Mouse (Mus musculus): ENCODE results near the gene Exoc8.
A peak's percentile ranks its signal among the peaks of the same experiment; 100 is the strongest.

Gene Exoc8

DNA sequence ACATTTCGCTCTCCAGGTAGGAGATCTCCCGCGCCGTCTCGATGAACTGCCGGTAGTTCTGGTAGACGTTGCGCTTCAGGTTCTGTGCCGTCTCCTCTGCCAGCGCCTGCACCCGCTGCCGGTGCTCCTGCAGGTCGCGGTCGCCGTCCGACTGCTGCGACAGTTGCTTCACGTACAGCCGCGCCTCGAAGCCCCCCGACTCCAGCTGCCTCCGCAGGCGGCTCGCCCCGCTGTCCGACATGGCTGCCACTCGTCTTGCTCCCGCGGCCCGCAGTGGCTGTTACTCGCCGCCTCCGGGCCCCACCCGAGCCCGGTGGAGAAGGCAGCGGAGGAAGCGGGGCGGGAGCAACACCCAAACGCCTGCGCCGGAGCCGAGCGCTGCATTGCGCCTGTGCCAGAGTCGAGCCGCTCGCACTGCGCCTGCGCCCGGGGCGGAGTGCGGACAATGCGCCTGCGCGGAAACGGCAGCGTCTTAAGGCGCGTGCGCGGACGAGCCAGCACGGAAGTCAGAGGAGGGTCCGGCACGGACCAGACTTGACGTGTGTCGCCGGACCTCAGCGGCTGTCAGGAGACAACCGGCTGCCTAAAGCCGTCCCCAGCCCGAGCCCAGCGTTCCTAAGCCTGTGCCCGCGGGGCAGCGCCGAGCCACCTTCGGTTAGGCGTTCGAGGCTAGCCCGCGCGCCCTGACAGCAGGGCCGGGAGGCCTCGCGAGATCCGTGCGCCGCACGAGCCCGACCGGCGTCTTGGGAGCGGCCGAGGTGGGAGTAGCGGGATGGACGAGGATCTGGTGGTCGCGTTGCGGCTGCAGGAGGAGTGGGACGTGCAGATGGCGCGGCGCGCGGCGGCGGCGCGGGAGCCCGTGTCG is at the start of gene Exoc8, which contains the start of gene Sprtn:
Gene Exoc8, minus strand, starts transcription at position 320 of the 865 bp plus-strand sequence.
Gene Sprtn, plus strand, starts transcription at position 501 of the 865 bp plus-strand sequence.
- DNase-seq = peak; percentile 98

DNA sequence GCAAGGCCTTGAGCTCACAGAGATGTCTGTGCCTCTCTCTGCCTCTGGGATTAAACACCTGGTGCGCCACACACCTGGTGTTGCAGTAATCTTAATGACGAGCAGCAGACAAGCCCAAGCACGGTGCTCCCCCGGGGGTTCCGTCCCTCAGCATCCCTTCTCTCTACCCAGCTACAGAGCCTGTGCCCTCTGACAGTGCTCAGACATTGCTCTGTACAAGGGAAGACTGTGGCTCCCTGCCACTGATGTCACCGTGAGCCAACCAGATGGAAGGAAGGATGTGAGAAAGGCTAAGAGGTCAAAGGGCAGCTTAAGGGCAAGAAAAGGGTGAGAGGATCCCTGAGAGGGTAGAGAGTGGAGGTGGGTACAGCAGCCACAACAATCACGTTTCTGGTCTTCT is 46.9 kb upstream of the Exoc8 start:
- DNase-seq = no peak

GRCm38 (mm10) chr8:124943801-124944200 is 46.3 kb upstream of the Exoc8 start:
- no peak for DNase-seq

DNA sequence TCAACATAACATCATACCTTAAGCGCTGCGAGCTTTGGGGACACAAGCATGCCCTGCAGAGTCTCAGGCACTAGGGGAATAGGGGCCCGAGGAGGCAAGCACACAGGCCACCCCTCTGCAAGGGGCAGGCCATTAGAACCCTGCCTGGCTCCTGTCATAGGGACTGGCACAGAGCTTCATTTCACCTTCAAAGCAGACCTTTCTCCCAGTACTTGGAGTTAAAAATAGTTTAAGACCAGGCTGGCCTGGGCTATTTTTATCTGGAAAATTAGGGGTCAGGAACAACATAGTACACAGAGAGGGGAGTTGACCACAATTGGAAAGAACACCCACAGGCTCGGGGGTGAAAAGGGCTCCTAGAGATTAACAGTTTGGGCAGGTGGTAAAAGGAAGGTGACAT is 39.8 kb upstream of the Exoc8 start:
- no peak for DNase-seq

- DNase-seq = no peak
Measured at GRCm38 (mm10) chr8:124936699-124937098, 39.2 kb upstream of the Exoc8 start.

DNA sequence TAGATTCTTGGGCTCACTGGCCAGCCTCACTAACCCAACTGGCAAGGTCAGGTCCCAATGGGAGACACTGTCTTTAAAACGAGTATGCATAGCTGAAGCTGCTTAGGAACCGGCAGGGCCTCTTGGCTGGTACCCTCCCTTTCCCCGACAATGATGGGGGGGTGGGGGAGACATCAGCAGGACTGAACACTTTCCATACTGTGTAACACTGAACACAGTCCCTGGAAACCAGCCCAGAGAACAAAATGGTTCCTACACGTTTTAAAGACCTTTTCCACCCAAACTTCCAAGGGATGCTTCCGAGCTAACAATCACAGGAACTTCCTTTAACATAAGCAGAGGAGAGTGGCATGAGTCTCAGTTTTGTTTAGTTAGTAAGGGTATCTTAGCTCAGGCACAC is 37.6 kb upstream of the Exoc8 start:
- no peak for DNase-seq

DNA sequence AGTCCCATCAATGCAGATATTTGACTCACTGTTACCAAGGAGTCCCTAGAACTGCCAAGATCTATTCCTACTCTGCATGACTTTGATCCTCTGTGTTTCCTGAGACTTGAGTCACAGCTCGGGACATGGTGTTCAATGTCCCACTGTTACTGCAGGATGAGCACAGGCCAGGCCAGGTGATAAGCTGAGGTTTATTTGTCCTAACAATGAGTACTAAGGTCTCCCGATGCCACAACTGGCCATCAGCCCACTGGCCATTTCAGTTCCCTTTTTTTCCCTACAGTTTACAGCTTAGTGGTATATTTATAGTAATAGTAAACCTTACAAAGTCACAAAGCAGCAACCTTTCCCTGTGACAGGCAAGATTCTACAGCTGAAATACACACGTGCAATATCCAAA is 34.9 kb upstream of the Exoc8 start:
- DNase-seq = no peak

DNA sequence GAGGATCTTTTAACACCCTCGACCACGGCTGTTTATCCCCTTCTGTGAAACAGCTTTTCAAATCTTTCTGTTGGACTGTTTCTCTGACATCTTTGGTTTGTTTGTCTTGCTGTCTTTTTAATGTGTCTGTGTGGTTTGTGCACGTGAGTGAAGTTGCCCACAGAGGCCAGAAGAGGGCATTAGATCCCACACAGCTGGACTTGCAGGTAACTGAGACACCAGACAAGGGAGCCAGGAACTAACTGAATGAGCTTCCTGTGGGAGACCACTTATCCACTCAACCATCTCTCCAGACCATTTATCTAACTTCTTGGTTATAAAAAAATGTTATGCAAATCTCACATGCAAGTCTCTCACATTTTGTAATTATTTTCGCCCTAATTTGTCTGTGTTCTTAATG is 33.1 kb upstream of the Exoc8 start:
- DNase-seq = no peak

DNA sequence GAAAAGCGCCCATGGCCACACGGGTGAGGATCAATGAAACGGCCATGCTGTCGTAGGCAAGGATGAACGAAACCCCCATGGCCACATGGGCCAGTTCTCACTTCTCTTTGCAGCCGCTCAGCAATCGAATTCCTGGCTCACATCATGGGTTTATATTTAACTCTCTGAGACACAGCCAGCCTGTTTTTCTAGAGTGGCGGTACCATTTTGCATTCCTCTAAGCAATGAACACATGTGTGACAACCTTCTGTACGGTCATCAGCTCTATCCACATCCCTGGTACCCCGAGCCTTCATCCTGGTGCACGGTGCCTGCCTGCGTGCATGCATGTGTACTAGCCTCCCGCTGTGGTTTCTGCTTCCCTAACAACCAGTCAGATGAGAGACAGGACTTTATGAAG is 32.6 kb upstream of the Exoc8 start:
- DNase-seq = no peak

GRCm38 (mm10) chr8:124929006-124929405 is 31.5 kb upstream of the Exoc8 start:
- DNase-seq = no peak

DNA sequence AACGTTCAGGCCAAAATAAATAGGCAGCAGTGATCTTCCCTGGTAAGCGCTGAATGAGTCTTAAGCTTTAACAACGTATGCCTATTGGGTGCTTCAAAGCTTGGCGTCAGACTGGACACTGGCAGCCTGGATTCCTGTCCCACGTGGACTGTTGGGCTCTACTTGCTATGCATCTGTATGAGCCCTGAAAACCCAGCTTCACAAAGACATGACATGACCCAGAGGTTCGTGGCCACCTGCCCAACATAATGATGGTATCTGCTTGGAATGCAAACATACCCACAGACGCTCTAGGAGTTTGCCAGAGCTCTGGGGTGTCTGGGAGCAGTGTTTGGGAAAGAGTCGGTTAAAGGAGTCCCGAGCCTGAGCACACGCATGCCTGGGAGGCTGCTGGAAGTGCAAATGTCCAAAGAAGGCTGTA is 28.9 kb upstream of the Exoc8 start:
- DNase-seq = no peak

- DNase-seq = peak; percentile 47
Measured at GRCm38 (mm10) chr8:124925544-124926266, 28.2 kb upstream of the Exoc8 start.

DNA sequence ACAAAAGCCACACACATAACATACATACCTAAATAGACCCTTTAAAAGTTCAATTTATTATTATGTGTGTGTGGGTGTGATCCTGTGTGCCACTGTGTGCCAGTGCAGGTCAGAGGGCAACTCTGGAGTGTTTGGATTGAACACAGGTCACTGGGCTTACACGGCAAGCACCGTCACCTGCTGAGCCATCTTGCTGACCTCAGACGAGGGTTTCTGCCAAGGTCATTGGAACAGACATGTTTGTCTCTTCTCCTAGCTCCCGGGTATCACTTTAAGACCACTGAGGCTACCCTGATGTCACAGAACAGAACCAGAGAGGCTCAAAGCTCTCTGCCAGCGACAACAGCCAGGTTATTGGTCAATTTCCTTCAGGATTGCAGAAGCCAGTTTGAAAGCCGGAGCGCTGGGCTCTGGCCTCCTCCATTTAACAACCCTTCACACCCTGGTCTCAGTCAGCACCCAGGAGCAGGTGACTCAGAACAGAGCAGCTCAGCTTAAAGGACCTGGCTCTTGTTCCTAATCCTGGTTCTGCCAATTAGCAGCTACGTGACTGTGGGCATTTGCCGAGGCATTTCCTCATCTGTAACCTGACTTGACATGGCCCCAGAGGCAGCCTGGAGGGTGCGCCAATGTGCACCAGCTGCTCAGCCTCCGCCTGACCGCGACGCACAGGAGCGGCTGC is 26.6 kb upstream of the Exoc8 start:
- DNase-seq = no peak

DNA sequence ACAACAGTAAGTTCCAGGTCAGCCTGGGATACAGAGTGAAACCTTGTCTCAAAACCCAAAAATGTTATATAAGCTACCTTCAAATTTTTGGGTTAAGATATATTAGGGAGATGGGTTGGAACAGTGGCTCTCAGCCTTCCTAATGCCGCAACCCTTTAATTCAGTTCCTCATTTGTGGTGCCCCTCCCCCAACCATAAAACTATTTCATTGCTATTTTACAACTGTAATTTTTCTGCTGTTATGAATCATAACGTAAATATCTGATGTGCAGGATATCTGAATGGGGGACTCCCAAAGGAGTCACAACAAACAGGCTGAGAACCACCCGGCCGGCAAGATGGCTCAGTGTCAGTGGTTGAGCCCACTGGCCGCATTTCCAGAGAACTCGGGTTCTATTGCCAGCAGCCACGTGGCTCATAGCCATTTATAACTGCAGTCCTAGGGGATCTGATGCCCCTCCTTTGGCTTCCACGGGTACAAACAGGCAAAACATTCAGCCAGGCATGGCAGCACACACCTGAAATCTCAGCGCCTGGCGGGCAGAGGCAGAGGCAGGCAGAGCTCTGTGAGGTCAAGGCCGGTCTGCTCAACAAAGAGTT is 25.1 kb upstream of the Exoc8 start:
- no peak for DNase-seq

DNA sequence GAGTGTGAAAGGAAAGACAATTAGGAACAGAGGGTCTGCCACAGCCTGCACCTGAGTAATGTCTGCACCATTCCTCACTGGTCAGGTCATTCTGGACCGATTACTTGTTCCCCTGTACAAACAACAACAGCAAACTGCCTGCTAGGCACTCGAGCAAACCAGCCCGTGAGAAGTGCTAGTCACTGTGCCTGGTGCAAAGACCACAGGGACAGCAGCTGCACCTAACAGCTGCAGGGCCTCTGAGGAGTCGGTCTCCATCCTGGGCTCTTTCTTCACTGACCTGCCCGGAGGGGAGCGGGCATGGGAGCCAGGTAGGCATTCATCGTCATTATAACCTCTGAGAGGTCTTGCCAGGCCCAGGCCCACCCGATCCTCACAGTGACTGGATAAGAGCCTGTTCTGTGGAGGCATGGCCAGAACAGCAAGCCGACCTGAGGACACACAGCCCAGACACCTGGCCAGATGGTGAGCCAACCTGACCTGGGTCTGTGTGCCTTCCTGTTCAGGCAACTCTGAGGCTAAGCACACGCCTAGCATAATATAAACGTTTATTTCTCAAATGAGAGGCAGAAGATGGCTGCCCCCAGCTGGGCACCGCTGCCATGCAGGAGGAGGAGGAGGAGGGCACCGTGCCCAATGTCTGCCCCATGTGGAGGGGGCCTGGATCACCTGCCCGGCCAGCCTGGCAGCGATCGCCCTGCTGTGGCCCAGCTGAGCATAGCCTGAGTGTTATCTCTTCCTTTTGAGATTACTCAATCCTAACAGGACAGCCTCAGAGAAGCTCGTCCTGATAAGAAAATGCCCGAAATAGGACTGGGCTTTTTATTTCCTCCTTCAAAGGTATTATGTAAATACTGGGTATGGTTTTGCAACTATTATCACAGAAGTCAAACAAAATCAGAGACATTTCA is 24.1 kb upstream of the Exoc8 start:
- no peak for DNase-seq

GRCm38 (mm10) chr8:124917741-124918484 is 20.4 kb upstream of the Exoc8 start:
- no peak for DNase-seq

DNA sequence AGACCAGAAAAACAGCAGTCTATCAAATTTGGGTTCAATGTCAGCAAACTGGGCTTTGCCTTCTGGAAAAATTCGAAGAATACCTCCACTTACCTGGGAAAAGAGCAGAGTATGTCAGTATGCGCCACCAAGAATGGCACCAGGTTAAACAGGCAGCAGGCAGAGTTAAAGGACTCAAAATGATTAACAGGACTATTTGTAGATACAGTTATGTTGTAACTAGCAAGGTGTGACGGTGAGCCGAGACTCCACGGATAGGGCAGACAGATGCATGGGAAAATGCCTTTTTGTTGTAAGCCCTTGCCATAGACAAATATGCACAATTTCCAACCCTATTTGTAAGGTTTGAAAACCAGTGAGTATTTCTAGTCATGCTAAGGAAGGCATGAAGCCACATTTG is 16.6 kb upstream of the Exoc8 start:
- DNase-seq = no peak

GRCm38 (mm10) chr8:124911938-124912872 is 14.7 kb upstream of the Exoc8 start:
- no peak for DNase-seq

GRCm38 (mm10) chr8:124910349-124910748 is 12.8 kb upstream of the Exoc8 start:
- DNase-seq = no peak

DNA sequence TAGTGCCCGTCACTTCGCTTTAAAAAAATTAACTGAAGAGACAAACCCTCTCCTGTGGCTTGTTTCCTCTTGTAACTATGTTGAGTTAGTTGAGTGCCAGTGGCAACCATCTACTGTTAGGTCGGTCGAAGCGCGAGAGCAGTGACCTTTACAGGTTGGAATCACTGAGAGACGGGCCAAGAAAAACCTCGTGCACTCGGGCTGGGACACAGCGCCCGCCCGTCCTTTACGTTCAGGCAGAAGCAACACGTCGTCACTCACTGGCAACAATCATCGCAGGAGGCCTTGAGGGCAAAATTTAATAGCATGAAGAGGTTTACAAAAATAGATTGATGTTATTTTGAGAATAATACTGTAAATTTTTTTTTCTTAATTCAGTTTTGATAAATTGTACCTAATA is 12.4 kb upstream of the Exoc8 start:
- DNase-seq = no peak

Data from thymus, postnatal 4 days (tissue).